Mouse (Mus musculus): ENCODE results near the gene Mknk1. TPM values are rescaled to one million over a fixed set of nuclear protein-coding genes. Genes with fewer than 3 reads are reported as not detected.

Gene Mknk1
- total RNA-seq, 2 experiments from 2014 or later, result 30.2 to 37.4 TPM

DNA sequence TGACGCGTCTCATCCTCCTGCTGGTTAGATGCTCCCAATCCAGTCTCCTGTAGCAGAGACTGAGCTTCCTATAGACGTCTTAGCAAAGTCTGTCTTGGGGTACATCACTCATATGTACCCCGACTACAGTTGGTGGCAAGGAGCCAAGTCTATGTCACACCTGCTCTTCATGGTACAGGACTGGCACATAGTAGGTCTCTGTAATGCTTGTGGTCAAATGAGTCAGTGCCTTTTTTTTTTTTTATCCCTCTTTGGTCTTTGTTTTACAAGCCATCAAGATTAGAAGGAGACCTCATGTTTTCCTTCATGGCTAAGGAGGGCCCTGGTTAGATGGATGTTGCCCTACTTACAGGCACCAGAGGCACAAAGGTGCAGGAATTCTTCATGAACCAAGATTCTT lies 1.8 kb downstream of the Mknk1 start:
- no peak for DNase-seq (ENCODE audit: low spot score in 2 of 2)

DNA sequence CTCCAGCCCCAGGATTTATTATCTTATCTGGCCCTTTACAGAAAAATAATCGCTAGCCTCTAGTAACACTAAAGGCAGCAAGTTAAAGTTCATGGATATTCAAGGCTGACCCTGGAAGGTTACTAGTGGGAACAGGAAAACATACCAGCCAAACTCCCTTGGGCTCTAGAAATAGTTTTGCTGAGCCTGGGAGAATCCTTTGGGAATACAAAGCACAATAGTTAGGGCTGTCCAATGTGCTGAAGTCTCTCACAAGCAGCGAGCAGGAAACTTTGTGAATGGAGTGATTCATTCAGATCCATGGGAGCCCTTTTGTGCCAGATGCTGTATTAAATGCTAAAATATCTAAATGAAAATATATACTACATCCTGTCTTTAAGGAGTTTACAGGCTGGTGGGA lies 7.7 kb downstream of the Mknk1 start:
- DNase-seq (ENCODE audit: low spot score in 2 of 2), result no peak

DNA sequence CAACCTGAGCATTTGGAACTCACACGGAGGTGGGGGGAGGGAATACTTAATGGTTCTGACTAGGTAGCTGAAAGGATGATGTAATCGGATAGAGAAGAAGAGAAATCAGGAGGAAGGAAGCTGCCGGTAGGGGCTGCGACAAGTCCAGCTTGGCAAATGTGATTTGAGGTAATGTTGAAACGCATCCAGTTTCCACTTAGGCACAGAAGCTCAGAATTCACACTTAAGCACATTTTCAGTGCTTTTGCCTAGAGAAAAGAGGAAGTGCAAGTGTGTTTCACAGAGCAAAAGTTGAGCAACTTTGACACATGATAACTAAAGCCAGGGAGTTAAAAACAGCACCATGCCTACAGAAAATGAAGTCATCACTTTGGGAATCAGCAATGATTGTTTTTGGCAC lies 8.4 kb downstream of the Mknk1 start:
- DNase-seq (ENCODE audit: low spot score in 2 of 2), result no peak

DNA sequence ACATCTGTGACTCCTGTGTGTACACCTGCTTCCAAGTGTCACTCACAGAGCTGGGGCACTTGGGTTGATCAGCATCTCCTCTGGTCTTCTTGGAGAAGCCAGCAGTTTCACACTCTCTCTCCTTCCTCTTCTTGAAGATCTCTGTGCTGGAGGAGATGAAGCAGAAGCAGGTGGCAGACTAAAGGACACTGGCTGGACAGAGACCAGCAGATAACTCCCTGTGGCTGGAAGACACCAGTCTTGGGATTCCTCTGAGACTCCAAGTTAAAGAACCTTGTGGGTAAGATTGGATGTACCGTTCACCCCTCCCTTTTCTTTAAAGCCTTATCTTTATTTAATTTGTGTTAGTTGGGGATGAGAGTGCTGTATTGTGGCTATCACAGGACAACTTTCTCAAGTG lies 9.1 kb downstream of the Mknk1 start:
- no peak for DNase-seq (ENCODE audit: low spot score in 2 of 2)

DNA sequence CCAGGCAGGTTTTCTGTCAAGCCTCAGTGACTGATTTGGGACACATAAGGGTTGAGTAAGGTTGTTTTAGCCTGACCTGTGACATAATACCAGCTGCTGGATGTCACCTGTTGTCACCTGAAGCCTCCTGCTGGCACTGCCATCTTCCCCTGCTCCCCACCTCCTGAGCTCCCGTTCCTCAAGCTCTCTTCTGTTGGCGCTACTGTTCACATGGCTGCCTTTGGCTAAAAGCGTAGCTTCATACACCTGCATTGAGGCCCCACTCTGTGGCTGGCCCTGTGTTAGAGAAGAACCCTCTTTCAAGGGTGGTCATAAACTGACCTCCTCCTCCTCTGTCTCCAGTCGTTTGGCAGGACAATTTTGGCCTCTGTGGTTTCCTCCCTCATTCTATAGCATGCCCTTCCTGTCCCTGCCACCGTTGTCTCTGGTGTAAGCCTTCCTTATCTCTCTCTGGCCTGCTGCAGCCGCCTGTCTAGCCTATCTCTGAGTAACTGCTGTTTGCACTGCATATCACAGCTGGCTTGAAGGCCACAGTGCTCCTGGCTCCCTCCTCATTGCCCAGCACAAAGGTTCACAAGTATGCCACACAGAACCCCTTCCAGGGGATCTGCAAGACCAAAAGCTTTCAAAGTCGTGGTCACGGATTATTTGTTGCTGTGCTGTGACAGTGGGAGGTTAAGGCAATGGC lies 10.1 kb downstream of the Mknk1 start:
- DNase-seq (ENCODE audit: low spot score in 2 of 2), result no peak

DNA sequence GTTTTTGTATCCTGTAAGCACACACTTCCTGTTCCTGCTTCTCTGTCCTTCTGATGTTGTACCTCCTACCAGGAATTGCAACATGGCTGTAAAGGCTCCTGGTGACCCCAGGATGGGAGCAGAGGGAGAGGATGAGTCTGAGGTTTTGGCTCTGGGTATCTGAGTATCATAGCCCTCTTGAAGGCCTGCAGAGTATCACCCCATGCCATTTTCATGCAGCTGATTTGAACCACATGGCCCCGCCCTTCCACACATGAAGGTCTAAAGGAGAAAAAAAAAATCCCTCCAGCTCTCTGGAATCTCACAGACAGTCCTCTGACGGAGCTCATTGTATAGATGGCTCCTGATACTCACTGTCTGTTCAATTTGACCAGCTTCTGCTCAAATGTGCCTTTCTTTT lies 11.1 kb downstream of the Mknk1 start:
- no peak for DNase-seq (ENCODE audit: low spot score in 2 of 2)

DNA sequence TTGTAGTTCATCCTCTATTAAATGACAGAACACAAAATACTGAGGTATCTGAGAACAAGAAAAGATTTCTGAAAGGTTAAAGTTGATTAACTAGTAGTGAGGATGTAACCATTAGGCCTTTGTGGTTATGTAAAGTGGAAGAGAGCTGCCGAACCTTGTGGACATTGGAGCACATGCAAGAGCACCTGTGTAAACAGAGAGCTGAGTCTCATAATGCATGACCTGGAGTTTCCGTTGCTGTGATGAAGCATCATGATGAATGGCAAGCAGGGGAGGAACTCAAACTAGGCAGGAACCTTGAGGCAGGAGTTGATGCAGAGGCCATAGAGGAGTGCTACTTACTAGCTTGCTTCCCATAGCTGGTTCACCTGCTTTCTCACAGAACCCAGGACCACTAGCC lies 11.6 kb downstream of the Mknk1 start:
- no peak for DNase-seq (ENCODE audit: low spot score in 2 of 2)

DNA sequence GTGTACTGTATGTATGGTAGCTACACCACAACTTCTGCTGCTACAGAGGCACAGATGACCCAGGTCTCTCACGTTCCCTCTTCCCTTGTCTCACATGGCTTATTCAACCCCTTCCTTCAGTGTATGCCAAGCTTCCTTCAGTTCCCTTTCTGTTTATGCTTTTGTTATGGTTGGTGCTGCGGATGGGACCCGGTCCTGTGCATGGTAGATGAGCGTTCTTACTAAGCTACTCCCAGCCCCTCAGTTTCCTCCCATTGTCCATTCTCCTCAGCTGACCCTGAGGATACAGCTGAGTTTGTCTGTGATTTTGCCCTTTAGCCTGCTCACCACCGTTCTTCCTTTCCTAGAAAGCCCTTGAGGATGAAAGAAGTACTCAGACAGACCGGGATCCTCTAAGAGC lies 12.6 kb downstream of the Mknk1 start:
- DNase-seq (ENCODE audit: low spot score in 2 of 2), result no peak

DNA sequence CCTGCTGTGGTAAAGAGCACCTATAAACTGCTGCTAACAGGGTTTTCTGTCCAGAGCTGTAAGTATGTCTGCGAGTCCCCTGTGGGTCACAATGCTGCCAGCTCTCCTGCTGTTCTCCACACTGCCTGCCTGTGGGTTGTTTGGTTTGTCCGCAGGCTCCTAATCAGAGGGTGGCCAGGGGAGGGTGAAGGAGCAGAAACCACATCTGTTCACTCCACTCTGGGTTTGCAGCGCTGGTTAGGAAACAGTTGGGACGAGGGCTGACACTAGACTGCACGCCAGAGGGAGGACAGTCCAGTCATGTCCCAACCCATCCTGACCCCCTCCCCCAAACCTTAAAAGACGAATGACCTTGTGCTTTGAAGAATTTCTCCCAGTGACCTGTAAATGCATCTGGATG lies 16.1 kb downstream of the Mknk1 start:
- DNase-seq (ENCODE audit: low spot score in 2 of 2), result no peak

DNA sequence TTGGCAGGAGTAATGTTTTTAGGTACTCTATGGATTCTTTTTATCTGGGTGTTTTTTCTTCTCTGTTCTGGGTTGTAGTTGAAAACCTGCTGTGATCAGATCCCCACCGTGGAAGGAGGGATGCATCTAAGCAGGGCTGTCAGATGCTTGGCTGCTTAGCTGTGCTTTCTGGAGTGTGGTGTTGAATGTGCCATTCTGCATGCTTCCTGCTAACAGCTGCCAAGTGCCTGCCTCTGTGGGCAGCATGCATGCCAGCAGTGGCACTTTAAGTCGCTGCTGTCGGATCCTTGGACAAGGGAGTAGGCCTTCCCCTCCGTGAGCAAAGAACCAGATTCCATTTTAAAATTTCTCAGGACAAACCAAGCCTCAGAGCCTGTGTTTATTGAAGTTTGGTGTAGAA lies 16.6 kb downstream of the Mknk1 start:
- DNase-seq (ENCODE audit: low spot score in 2 of 2), result no peak

DNA sequence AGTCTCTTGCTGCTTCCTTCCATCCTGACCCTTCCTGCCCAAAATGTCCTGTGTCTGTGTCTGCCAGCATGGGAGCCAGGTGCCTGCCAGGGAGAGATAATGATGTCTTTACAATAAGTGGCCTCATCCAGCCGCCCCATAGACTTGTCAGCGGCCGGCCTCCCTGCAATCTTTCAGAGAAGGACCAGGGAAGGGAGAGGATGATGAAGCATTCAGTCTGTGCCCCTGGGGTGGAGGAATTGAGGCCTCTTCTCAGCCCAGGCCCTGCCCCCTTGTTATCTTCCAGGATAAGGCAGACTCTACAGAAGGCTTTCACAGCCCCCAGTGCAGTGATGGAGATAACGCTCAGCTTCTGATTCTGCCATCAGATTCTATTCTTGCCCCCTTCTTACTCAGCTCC lies 17.3 kb downstream of the Mknk1 start:
- DNase-seq (ENCODE audit: low spot score in 2 of 2), result no peak

DNA sequence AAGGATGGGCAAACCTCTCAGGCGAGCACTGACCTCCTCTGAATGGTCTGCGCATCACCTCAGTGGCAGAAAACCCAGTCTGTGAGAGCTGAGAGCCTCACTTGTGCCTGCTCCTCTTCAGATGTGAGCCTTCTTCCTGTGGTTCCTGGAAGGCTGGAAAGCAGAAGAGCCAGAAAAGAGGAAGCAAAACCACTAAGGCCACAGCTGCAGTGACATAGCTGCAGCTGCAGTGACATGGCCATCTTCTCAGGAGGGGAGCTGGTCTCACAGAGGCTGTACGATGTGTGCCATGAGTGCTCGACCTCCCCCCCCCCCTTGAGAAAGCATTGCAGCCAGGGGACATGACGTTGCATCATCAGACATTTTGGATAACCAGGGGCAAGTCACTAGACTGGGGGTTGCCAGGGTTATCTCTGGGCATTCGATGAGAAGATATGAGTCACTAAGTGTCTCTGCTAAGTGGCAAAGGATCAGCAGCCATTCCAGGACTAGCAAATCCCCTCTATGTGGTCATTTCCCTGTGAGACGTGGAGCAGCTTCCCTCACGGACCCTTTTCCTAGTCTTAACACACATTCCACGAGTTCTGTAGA lies 18.4 kb downstream of the Mknk1 start:
- DNase-seq (ENCODE audit: low spot score in 2 of 2), result no peak

DNA sequence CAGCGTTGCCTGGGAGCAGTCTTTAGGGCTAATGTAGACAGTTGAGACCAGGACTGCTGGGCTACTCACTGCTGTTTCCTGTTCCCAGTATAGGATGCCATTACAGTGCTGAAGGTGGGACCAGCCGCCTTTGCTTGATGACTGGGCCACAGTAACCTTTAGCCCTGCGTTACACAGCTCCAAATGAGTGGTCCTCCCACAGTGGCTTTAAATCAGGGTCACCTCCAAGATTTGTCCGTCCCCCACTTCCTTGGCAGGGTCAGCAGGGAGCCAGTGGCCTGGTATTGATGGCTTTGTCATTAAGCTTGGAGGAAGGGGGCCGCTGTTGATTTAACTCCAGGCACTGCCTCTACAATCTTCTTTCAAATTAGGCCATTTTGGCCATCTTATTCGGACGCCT lies 24.4 kb downstream of the Mknk1 start:
- DNase-seq (ENCODE audit: low spot score in 2 of 2), result no peak

DNA sequence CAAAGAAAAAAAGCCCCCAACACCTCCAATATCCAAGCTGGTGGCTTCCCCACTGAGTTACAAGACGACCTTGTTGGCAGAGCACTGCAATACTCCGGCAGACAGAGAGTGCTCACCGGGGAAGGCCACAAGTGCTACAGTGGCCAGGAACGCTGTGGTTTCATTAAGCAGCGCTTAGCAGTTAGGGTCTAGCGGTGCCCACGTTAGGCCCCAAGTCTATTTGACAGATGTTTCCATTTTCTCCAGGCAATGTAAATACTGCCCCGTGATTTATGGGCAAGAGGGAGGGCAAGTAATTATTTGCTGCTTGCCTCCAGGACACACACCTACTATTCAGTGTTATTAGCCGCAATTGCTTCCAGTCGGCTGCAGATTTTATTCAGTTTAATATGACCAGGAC lies 24.9 kb downstream of the Mknk1 start:
- DNase-seq (ENCODE audit: low spot score in 2 of 2), result no peak

DNA sequence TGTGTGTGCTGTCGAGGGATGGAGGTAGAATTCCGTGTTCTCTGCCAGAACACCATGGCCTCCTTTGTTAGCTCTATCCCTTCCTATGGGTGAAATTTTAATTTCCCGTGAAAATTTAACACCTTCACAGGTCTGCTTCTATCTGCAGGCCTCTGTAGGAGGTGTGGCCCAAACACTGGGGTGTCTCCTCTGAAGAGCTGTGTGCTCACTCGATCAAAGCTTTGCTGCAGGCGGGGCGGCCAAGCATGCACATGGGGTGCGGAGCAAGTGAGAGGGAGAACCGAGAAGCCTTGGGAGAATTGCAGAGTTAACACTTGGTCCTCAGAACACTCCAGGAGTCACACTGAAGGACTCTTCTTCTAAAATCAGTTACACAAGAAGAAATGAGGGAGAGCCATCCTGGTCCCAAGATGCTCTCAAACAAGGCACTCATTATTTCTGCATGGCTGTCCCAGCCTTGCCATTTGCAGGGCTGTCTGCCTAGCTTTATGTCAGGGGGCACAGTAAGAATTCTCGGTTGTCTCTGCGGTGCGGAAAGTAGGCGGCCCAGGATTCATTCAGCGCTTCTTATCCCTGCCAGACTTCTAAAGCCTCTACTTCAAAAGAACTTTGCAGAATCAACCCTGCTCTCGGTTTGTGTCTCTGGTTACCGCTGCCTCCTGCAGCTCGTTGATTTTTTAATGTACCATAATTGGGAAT lies 30.7 kb downstream of the Mknk1 start:
- no peak for DNase-seq (ENCODE audit: low spot score in 2 of 2)

DNA sequence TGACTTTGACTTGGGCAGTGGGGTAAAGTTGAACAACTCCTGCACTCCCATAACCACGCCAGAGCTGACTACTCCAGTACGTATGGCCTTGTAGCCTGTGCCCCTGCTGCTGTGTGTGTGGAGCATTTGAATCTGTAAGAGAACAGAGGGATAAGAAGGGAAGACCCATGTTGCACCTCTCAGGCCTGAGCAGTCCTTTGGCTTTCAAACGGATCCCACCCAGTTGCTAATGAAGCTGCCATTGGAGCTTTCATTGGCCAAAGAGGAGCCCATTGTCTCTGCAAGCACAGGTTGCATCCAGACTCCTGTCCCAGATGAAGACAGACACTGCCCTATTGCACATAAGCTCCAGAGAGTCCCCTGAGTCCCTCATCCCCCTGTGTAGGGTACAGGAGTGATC lies 34.2 kb downstream of the Mknk1 start:
- no peak for DNase-seq (ENCODE audit: low spot score in 2 of 2)

DNA sequence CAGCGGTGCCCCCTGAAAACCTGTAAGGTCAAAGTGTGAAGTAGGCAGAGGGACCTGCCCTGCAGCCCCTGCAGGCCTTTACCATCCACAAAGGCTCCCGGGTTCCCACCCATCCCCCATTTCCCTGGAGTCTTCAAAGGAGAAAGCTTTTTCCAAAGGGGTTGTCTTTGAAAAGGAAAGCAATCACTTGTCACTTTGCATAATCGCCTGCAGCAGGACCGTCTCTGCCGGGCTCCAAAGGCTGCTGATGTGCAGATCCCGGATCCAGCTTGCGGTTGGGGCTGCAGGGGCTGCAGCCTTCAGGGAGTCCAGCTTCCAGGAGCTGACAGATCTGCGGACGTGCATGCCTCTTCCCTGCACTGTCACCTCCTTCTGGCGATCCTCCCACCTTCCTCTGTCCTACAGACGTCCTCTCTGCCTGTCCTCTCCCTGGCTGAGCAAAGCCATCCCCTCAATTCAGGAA lies 39.2 kb downstream of the Mknk1 start:
- DNase-seq (ENCODE audit: low spot score in 2 of 2), result no peak

DNA sequence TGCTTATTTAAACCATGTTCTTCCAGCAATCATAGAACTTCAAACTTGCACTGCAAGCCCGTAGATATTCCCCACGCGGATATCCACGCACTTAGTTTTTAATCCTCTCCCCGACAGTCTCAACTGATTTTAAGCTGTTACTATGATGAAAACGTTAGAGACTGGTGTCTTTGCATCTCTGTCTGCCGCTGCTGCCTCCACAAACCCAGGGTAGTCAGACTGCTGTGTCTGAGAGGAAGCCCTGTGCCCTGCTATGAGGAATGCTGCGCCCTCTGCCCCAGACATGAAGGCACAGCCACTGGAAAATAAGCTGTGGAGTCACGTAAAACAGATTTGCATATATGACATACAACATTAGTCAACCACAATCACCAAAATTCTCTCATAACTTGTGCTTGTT lies 39.8 kb downstream of the Mknk1 start:
- DNase-seq (ENCODE audit: low spot score in 2 of 2), result no peak

DNA sequence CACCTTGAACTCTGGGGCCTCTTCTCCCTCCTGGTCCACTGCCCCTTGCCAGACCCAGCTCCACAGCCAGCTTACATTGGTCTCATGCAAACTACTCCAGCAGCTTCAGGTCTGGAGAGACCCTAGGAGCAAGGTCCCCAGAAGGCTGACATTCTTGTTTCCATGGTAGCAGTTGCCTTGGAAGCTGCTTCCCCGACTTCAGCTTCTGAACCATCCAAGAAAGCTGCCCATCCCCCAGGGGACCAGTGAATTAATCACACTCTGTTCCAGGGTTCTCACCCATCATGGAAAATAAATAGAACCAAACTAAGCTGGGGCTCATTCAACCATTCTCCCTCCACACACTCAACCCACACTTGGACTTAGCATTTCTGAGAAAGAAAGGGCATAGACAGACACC lies 42.2 kb downstream of the Mknk1 start:
- DNase-seq (ENCODE audit: low spot score in 2 of 2), result no peak

DNA sequence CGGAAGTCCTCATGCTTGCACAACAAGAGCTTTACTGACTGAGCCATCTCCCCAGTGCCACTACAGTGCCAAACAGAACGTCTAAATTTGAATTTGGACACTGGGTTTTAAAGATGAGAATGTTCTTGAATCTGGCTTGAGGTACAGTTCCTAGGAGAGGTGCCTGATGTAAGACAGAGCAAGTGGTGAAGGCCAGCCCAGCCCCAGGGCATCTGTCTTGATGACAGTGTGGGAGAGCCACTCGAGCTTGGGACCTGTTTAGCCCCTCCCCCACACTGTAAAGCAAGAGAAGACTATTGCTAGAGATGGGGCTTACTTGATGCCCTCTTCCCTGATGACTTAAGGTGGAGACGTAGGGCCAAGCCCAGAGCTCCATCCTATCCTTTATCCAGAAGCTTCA lies 43.2 kb downstream of the Mknk1 start:
- no peak for DNase-seq (ENCODE audit: low spot score in 2 of 2)

DNA sequence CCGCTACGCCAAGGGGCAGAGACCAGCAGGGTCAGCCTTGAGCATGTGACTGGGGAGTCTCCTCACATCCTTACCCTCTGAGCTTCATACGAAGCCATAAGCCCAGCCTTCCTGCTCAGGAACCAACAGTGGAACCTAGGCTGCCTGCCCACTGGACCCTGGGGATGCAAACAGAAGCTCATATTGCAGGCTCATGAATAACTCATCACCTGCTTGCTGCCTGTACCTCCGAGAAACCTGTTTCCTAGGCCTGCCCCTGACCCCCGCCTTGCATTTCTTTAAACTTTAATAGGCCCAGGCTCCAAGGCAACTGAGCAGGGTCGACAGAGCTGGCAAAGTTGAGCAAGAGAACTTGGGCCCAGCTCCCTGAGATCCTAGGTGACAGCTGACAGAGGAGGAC lies 45.0 kb downstream of the Mknk1 start, which contains the start of gene Kncn:
TSS of gene Kncn (plus strand) at position 379 of the 400 bp plus-strand sequence.
- DNase-seq (ENCODE audit: low spot score in 2 of 2), result no peak

DNA sequence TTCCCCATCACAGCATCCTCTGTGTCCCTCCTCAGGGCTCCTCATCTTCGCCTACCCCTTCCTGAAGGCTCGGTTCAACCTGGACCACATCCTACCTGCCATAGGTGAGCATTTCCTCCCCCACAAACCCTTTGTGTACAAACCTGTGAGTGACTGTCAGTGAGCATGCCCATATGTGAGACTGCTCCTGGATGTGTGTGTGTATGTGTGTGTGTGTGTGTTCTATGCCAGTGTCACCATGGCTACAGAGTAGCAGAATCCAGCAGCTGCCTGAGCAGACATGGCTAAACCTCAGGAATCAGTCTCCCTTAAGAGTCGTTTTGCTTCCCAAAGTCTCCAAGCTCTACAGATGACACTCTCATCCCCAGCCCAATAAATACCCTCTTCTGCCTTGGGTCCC lies 46.8 kb downstream of the Mknk1 start:
- no peak for DNase-seq (ENCODE audit: low spot score in 2 of 2)

DNA sequence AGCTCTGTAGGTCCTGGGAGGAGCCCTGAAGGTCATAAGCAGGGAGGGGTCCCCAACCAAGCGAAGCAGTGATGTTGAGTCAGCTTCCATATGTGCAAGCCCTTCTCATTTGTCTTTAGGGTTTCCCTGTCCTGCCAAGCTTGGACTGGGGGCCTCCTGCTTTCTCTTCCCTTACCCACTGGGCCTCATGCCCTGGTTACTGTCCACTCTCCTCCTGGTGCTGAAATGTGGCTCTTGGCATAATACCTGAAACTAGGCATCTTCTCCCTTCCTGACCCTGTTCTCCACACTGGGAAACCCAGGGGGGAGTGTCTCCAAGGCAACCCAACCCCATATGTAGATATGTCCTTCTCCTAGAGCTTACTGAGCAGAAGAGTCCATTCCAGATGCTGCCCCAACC lies 47.9 kb downstream of the Mknk1 start:
- no peak for DNase-seq (ENCODE audit: low spot score in 2 of 2)

All from adrenal gland, adult 18-20 months (tissue).